Mouse (Mus musculus): Measurements from ENCODE around the gene Zfp710.
"Not testable (repeated sequence)": the region's sequence is repeated elsewhere in the genome, so short reads cannot be mapped to it uniquely, and the experiment has no call there.

The Zfp710 gene

GRCm38 (mm10) chr7:80026990-80027635 lies 2.5 kb downstream of the Zfp710 start:
- peak; percentile 61 for DNase-seq

DNA sequence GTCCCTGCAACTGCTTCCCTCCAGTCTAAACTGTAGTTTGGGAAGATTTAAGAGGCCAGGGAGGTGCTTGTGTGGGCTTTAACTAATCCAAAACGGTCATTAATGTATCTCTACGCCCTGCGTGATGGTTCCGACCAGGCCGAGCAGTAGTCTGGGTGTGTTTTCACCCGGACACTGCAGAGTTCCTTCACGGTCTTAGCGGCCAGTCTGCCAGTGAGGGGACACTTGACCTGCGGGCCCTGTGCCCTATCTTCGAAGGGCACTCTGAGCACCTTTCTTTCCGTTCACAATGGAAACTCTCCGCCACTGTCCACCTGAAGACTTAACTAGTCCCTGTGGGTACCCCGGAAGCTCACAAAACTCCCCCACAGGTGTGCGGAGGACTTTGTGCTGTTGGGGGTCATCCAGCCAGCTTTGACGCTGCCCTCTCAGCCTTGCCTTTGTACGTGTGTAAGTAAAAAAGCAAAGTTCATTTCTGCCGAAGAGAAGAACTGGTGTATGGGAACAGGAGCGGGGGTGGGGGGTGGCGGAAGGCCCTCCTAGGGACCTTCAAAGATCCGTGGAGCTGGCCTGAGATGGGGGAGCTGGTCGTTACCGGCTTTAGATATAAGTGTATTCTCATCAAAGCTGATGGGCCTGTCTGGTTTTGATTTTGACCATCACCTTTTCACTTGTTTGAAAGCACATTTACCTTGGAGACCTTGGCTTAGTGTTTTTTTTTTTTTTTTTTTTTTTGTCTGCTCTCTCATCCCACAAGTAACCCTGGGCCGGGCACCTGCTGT lies 3.2 kb downstream of the Zfp710 start:
- no peak for DNase-seq

- DNase-seq, result no peak
Observed at GRCm38 (mm10) chr7:80028418-80028720, 3.8 kb downstream of the Zfp710 start.

DNA sequence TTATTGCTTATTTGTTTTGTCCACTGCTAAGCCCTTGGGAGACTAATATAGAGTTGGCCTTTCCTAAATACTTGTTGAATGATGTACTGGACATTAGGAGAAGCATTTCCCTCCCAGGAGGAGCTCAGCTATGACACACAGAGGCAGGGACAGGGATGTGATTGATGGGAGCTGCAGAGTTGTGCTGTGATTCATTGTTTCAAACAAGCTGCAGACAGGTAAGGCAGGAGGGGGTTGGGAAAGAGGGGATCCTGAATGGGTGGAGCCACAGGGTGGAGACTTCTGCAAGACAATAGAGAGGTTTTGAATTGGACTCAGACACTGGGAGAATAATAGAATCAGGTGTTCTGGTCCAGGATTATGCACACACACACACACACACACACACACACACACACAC lies 5.4 kb downstream of the Zfp710 start:
- no peak for DNase-seq

GRCm38 (mm10) chr7:80030486-80030885 lies 5.9 kb downstream of the Zfp710 start:
- DNase-seq, result no peak

- DNase-seq, result no peak
Observed at GRCm38 (mm10) chr7:80030987-80031386, 6.4 kb downstream of the Zfp710 start.

GRCm38 (mm10) chr7:80031478-80031877 lies 6.9 kb downstream of the Zfp710 start:
- DNase-seq, result no peak

DNA sequence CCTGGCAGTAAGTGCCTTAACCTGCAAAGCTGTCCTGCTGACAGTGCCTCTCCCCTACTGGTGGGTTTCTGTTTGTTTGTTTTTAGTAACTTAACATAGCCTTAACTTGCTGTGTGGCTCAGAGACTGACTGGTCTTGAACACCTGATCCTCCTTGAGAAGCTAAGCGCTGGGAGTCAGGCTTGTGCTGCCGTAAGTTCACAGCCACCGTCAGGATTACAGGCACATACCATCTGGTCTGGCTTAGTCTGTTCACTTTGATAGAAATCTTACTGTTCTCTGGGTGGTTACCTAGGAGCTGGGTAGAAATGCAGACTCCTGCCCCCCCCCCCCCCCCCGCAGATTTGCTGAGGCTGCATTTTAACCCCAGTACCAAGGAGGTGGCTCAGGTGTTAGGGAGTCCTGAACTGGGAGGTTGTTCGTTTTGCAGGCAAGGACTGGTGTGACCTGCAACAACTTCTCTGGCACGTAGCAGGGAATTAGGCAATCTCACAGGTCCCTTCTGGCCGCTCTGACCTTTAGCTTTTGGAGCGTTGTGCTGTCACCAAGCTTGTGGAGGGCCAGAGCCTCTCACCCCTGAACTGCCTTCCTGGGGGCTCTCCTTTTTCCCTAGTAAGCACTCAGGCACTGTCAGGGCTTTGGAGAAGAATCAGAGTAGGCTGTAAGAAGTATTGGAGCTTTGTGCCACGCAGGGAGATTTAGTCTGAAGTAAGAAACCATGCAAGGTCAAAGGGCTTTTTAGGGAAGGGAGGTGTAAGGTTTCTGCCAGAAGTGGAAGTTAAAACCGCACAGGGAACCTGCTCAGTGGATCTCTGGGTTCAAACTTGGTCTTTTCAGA lies 7.8 kb downstream of the Zfp710 start:
- DNase-seq, result no peak

DNA sequence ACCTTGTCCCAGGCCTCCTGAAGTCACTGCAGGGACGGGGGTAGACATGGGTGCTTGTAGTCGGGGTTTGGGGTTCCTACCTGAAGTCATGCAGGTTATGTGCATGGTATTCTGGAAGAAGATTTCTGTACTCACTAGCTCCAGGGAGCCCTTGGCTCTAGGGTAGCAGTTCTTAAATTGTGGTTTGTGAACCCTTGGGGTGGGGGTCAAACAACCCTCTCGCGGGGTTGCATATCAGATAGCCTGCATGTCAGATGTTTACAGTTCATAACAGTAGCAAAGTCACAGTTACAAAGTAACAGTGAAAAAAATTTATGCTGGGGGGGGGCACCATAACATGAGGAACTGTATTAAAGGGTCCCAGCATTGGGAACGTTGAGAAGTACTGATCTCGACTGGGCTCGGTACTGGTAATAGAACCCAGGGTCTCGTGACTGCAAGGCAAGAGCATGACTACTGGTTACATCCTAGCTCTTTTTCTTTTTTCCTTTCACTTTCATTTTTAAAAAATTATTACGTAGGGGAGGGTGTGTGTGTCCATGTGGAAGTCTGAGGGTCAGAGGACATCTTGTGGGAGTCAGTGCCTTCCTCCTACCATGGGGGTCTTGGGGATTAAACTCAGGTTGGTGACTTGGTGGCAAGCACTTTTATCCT lies 8.6 kb downstream of the Zfp710 start:
- no peak for DNase-seq

GRCm38 (mm10) chr7:80033771-80034170 lies 9.2 kb downstream of the Zfp710 start:
- DNase-seq, result no peak

GRCm38 (mm10) chr7:80035086-80035485 lies 10.5 kb downstream of the Zfp710 start:
- DNase-seq, result no peak

DNA sequence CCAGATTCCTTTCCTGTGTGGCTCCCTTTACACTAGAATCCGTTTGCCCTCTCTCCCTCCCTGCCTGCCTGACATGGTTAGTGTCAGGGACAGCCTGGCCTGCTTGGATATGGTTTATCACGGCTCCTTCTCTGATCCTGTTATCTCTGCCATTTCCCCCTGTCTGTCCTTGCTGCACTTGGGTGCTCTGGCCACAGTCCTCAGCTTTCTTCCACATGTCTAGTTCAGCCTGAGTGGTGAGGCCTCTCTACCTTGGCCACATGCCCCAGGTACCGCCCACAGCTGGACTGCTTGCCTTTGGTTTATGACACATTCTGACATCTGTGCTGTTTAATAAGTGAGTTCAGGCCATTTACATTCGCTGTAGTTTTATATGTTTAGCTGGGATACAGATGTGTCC lies 11.1 kb downstream of the Zfp710 start:
- no peak for DNase-seq

GRCm38 (mm10) chr7:80039699-80040098 lies 15.1 kb downstream of the Zfp710 start:
- no peak for DNase-seq

- DNase-seq, result no peak
Observed at GRCm38 (mm10) chr7:80044170-80044569, 19.6 kb downstream of the Zfp710 start.

GRCm38 (mm10) chr7:80047041-80047440 lies 22.4 kb downstream of the Zfp710 start:
- no peak for DNase-seq

DNA sequence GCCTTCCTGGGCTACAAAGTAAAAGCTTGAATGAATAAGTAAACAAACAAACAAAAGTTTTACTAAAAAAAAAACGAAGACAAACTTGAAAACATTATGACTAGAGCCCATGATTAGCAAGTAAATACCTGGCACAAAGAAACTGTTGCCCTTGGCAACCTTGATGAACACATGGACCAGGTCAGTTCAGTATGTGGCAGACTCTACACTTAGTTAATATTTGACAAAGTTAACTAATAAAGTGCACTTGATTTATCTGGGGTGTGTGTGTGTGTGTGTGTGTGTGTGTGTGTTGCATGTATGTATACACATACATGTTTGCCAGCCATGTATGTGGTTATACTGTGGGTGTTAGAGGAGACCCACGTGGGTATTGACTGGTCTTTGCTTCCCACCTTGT lies 25.1 kb downstream of the Zfp710 start:
- no peak for DNase-seq

GRCm38 (mm10) chr7:80050382-80050781 lies 25.8 kb downstream of the Zfp710 start:
- DNase-seq, result not testable (repeated sequence)

DNA sequence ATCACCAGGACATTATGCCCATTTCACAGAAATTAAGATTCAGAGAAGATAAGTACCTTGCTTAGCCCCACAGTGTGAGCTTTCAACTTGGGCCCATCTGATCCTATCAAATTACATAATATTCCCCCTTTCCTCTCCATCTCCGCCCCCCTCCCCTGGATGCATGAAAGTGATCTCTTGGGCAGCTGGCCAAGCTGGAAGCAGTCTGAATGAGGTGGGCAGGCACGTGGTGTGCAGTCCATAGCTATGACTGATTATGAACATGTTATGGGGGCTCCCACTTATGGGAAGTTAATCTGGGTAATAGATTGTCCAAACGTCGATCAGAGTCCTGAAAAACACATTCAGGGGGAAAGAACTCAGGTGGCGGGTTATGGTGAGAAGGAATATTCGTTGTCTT lies 27.2 kb downstream of the Zfp710 start:
- DNase-seq, result no peak

GRCm38 (mm10) chr7:80052261-80052660 lies 27.6 kb downstream of the Zfp710 start:
- no peak for DNase-seq

DNA sequence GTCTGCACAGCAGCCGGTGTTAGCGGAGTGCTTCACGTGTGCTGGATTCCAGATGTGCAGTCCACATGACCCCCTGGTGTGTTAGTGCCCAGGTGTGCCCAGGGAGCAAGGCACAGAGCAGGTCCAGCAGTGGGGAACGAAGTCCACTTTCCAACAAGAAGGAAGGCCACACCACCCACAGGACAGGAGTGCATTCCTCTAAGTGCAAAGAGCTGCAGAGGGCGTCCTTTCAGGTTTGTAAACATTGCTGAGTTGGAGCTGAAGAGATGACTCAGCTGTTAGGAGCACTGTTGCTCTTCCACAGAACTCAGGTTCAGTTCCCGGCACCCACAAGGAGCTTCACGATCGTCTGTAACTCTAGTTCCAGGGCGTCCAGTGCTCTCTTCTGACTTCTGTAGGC lies 28.5 kb downstream of the Zfp710 start:
- no peak for DNase-seq

- DNase-seq, result no peak
Observed at GRCm38 (mm10) chr7:80055781-80056180, 31.2 kb downstream of the Zfp710 start.

GRCm38 (mm10) chr7:80057002-80057691 lies 32.5 kb downstream of the Zfp710 start:
- no peak for DNase-seq

- DNase-seq, result no peak
Observed at GRCm38 (mm10) chr7:80057781-80058180, 33.2 kb downstream of the Zfp710 start.
